Mouse (Mus musculus) left cerebral cortex, postnatal 36 days (tissue): ENCODE results near the gene Gpc3. TPM values are rescaled to one million over a fixed set of nuclear protein-coding genes. Genes with fewer than 3 reads are reported as not detected.
"Not testable (repeated sequence)": the region's sequence is repeated elsewhere in the genome, so short reads cannot be mapped to it uniquely, and the experiment has no call there.

Experiments
- DNase-seq, 2 experiments: peaks; one replicate each; pipeline ENCODE4 v3.0.0; 2021 to 2022; ENCODE audit warnings: low spot score in 2 of 2, mixed read lengths in 1 of 2
- intact Hi-C: fragments of 180-260 bp; cut with DNase I; formaldehyde crosslinking; loops from one replicate; pipeline ENCODE4 v1.15.1; 2025
- total RNA-seq, 2 experiments: library from RNA; stranded (reverse); gene quantifications; 2 replicates each; pipeline ENCODE4 v1.2.3; 2021

Gene Gpc3
- total RNA-seq, 2 experiments from 2014 or later: 3.1 to 5.2 TPM

- no peak for DNase-seq
- intact Hi-C loops: no loop called here
Observed at GRCm38 (mm10) chrX:52441798-52442197, 172.0 kb downstream of the Gpc3 start.

- no peak for DNase-seq
- intact Hi-C loops: no loop called here
Observed at GRCm38 (mm10) chrX:52439421-52439820, 174.3 kb downstream of the Gpc3 start.

GRCm38 (mm10) chrX:52425605-52426004 is 188.1 kb downstream of the Gpc3 start:
- intact Hi-C loops: no loop called here
- DNase-seq: no peak

- DNase-seq: no peak
- intact Hi-C loops: no loop called here
Observed at GRCm38 (mm10) chrX:52419850-52420249, 193.9 kb downstream of the Gpc3 start.

- no peak for DNase-seq
- intact Hi-C loops: no loop called here
Observed at GRCm38 (mm10) chrX:52412936-52413335, 200.8 kb downstream of the Gpc3 start.

- no peak for DNase-seq
- intact Hi-C loops: no loop called here
Observed at GRCm38 (mm10) chrX:52401188-52401587, 212.6 kb downstream of the Gpc3 start.

GRCm38 (mm10) chrX:52375129-52375528 is 238.6 kb downstream of the Gpc3 start:
- no peak for DNase-seq
- intact Hi-C loops: loop anchor here (10.0 kb wide), 1 partner anchor 980 kb away; no protein-coding TSS in a partner anchor

GRCm38 (mm10) chrX:52374209-52374608 is 239.5 kb downstream of the Gpc3 start:
- DNase-seq: no peak
- intact Hi-C loops: loop anchor here (5.0 to 10.0 kb wide), 2 partner anchors 607 to 979 kb away; no protein-coding TSS in a partner anchor

GRCm38 (mm10) chrX:52372436-52372835 is 241.3 kb downstream of the Gpc3 start:
- intact Hi-C loops: loop anchor here (5.0 to 10.0 kb wide), 2 partner anchors 605 to 978 kb away; no protein-coding TSS in a partner anchor

GRCm38 (mm10) chrX:52369938-52370758 is 243.6 kb downstream of the Gpc3 start:
- DNase-seq: no peak
- intact Hi-C loops: loop anchor here (5.0 to 10.0 kb wide), 2 partner anchors 603 to 975 kb away; no protein-coding TSS in a partner anchor

More at GRCm38 (mm10) chrX:52372436-52372835, 241.3 kb downstream of the Gpc3 start:
- DNase-seq: no peak

GRCm38 (mm10) chrX:52369304-52369937 is 244.3 kb downstream of the Gpc3 start:
- intact Hi-C loops: no loop called here

GRCm38 (mm10) chrX:52366826-52367225 is 246.9 kb downstream of the Gpc3 start:
- no peak for DNase-seq
- intact Hi-C loops: no loop called here

More at GRCm38 (mm10) chrX:52369304-52369937, 244.3 kb downstream of the Gpc3 start:
- no peak for DNase-seq

- DNase-seq: no peak
- intact Hi-C loops: no loop called here
Observed at GRCm38 (mm10) chrX:52365790-52366189, 248.0 kb downstream of the Gpc3 start.

- no peak for DNase-seq
- intact Hi-C loops: no loop called here
Observed at GRCm38 (mm10) chrX:52362241-52363011, 251.3 kb downstream of the Gpc3 start.

- DNase-seq: no peak
- intact Hi-C loops: no loop called here
Observed at GRCm38 (mm10) chrX:52352981-52353380, 260.8 kb downstream of the Gpc3 start.

- DNase-seq, intact Hi-C loops: not testable (repeated sequence)
Observed at GRCm38 (mm10) chrX:52350631-52351030, 263.1 kb downstream of the Gpc3 start.

GRCm38 (mm10) chrX:52348773-52349172 is 265.0 kb downstream of the Gpc3 start:
- intact Hi-C loops: loop anchor here (10.0 kb wide), 1 partner anchor 164 kb away; no protein-coding TSS in a partner anchor
- no peak for DNase-seq

- peak in 1 of 2 experiments; percentile 3 for DNase-seq
- intact Hi-C loops: loop anchor here (10.0 kb wide), 1 partner anchor 159 kb away; no protein-coding TSS in a partner anchor
Observed at GRCm38 (mm10) chrX:52344018-52344417, 269.7 kb downstream of the Gpc3 start.

GRCm38 (mm10) chrX:52340251-52340650 is 273.5 kb downstream of the Gpc3 start:
- intact Hi-C loops: loop anchor here (10.0 kb wide), 1 partner anchor 155 kb away; no protein-coding TSS in a partner anchor
- DNase-seq: no peak

GRCm38 (mm10) chrX:52321791-52322190 is 292.0 kb downstream of the Gpc3 start:
- intact Hi-C loops: no loop called here
- DNase-seq: no peak
